Mouse (Mus musculus): ENCODE results near the gene Fev.

Fev gene

GRCm38 (mm10) chr1:74880785-74881360, 4.3 kb downstream of the Fev start:
- DNase-seq (ENCODE audit: low spot score) = peak; percentile 20

GRCm38 (mm10) chr1:74877199-74877598, 8.0 kb downstream of the Fev start:
- no peak for DNase-seq (ENCODE audit: low spot score)

- DNase-seq (ENCODE audit: low spot score) = no peak
These were observed 13.0 kb downstream of the Fev start for GRCm38 (mm10) chr1:74872218-74872617.

- DNase-seq (ENCODE audit: low spot score) = no peak
These were observed 23.4 kb downstream of the Fev start for GRCm38 (mm10) chr1:74861783-74862182.

GRCm38 (mm10) chr1:74859223-74859984, 25.8 kb downstream of the Fev start:
- DNase-seq (ENCODE audit: low spot score) = no peak

GRCm38 (mm10) chr1:74858805-74859204, 26.4 kb downstream of the Fev start:
- no peak for DNase-seq (ENCODE audit: low spot score)

- no peak for DNase-seq (ENCODE audit: low spot score)
These were observed 27.0 kb downstream of the Fev start for GRCm38 (mm10) chr1:74858171-74858719.

GRCm38 (mm10) chr1:74857677-74858076, 27.5 kb downstream of the Fev start:
- DNase-seq (ENCODE audit: low spot score) = no peak

- no peak for DNase-seq (ENCODE audit: low spot score)
These were observed 28.0 kb downstream of the Fev start for GRCm38 (mm10) chr1:74857201-74857600.

GRCm38 (mm10) chr1:74856791-74857190, 28.4 kb downstream of the Fev start:
- no peak for DNase-seq (ENCODE audit: low spot score)

- DNase-seq (ENCODE audit: low spot score) = no peak
These were observed 28.8 kb downstream of the Fev start for GRCm38 (mm10) chr1:74856439-74856720.

GRCm38 (mm10) chr1:74855651-74856438, 29.4 kb downstream of the Fev start:
- no peak for DNase-seq (ENCODE audit: low spot score)

GRCm38 (mm10) chr1:74855156-74855555, 30.1 kb downstream of the Fev start:
- DNase-seq (ENCODE audit: low spot score) = peak; percentile 1

GRCm38 (mm10) chr1:74854306-74855056, 30.7 kb downstream of the Fev start, which contains the start of gene Cdk5r2:
Gene Cdk5r2 (plus strand): TSS chr1:74854934.
- DNase-seq (ENCODE audit: low spot score) = peak; percentile 53

- no peak for DNase-seq (ENCODE audit: low spot score)
These were observed 34.0 kb downstream of the Fev start for GRCm38 (mm10) chr1:74851001-74851775.

- DNase-seq (ENCODE audit: low spot score) = no peak
These were observed 35.0 kb downstream of the Fev start for GRCm38 (mm10) chr1:74850251-74850650.

- DNase-seq (ENCODE audit: low spot score) = no peak
These were observed 36.3 kb downstream of the Fev start for GRCm38 (mm10) chr1:74848946-74849345.

GRCm38 (mm10) chr1:74846341-74846740, 38.9 kb downstream of the Fev start:
- no peak for DNase-seq (ENCODE audit: low spot score)

GRCm38 (mm10) chr1:74843090-74843489, 42.1 kb downstream of the Fev start:
- DNase-seq (ENCODE audit: low spot score) = no peak

GRCm38 (mm10) chr1:74833255-74833654, 52.0 kb downstream of the Fev start:
- no peak for DNase-seq (ENCODE audit: low spot score)

All from T-cell, adult 2 months (primary cell).